In genomic region chr14:57746001-57746771, GRCm38 (mm10) we compare ENCODE assay signal across 8 mouse cellular contexts. TPM values are rescaled to one million over a fixed set of nuclear protein-coding genes. Genes with fewer than 3 reads are reported as not detected.
DNase-seq lines count a peak whose midpoint lies in the region; ATAC-seq lines count a peak whose summit lies in the region.

Gene Gm49361, minus strand, starts transcription at chr14:57746103.

- peak within 1 kb of the TSS; percentile 76 for H3K27ac ChIP-seq in forebrain, embryonic 11.5 days (ENCODE audit: low read depth, low read length)
- peak within 1 kb of the TSS; percentile 96 for H3K27ac ChIP-seq in heart, embryonic 15.5 days
- peak within 1 kb of the TSS; percentile 76 for H3K27ac ChIP-seq in liver, embryonic 13.5 days
- peak within 1 kb of the TSS; percentile 94 for H3K27ac ChIP-seq in stomach, embryonic 14.5 days (ENCODE audit: low read length)

- peaks cover 3% of the 10 kb centered on the region; the same call in 1 of the 2 replicates for H3K4me1 ChIP-seq in forebrain, embryonic 11.5 days (replicated peaks; ENCODE audit: control insufficient read depth, insufficient read depth, low read length)
- peaks cover 31% of the 10 kb centered on the region for H3K4me1 ChIP-seq in heart, embryonic 15.5 days (replicated peaks)
- peaks cover 56% of the 10 kb centered on the region for H3K4me1 ChIP-seq in liver, embryonic 13.5 days (replicated peaks)
- peaks cover 14% of the 10 kb centered on the region; the same call in 1 of the 2 replicates for H3K4me1 ChIP-seq in stomach, embryonic 14.5 days (ENCODE audit: control insufficient read depth, insufficient read depth, low read length)

- WGBS in forebrain, embryonic 11.5 days: under 1% methylated on average over 51 of the region's 68 CpGs
- WGBS in heart, embryonic 15.5 days: under 1% methylated on average over 66 of the region's 68 CpGs
- under 1% methylated on average over 54 of the region's 68 CpGs for WGBS in liver, embryonic 13.5 days (ENCODE audit: insufficient replicate concordance)
- WGBS in stomach, embryonic 14.5 days: under 1% methylated on average over 66 of the region's 68 CpGs

- peak within 1 kb of the TSS; percentile 92 for H3K9ac ChIP-seq in forebrain, embryonic 11.5 days (ENCODE audit: low read length)
- peak within 1 kb of the TSS; percentile 93 for H3K9ac ChIP-seq in heart, embryonic 15.5 days
- H3K9ac ChIP-seq in liver, embryonic 13.5 days: peak within 1 kb of the TSS; percentile 91
- peak within 1 kb of the TSS; percentile 92 for H3K9ac ChIP-seq in stomach, embryonic 14.5 days (replicated peaks; ENCODE audit: low read depth, low read length)

- peak within 1 kb of the TSS; percentile 96 for H3K4me2 ChIP-seq in forebrain, embryonic 11.5 days (ENCODE audit: low read depth, low read length, severe bottlenecking)
- peak within 1 kb of the TSS; percentile 74 for H3K4me2 ChIP-seq in heart, embryonic 15.5 days
- peak within 1 kb of the TSS; percentile 98 for H3K4me2 ChIP-seq in liver, embryonic 13.5 days
- H3K4me2 ChIP-seq in stomach, embryonic 14.5 days (replicated peaks; ENCODE audit: low read depth, low read length): peak within 1 kb of the TSS; percentile 77

- H3K4me3 ChIP-seq in forebrain, embryonic 11.5 days (ENCODE audit: low read depth, low read length): peak within 1 kb of the TSS; percentile 94
- peak within 1 kb of the TSS; percentile 90 for H3K4me3 ChIP-seq in heart, embryonic 15.5 days
- peak within 1 kb of the TSS; percentile 91 for H3K4me3 ChIP-seq in liver, embryonic 13.5 days (replicated peaks)
- H3K4me3 ChIP-seq in stomach, embryonic 14.5 days (ENCODE audit: low read depth, low read length): peak within 1 kb of the TSS; percentile 87

- no peaks in the 10 kb centered on the region for H3K36me3 ChIP-seq in forebrain, embryonic 11.5 days (ENCODE audit: control insufficient read depth, insufficient read depth, low read length)
- no peaks in the 10 kb centered on the region for H3K36me3 ChIP-seq in heart, embryonic 15.5 days
- H3K36me3 ChIP-seq in liver, embryonic 13.5 days: no peaks in the 10 kb centered on the region
- no peaks in the 10 kb centered on the region for H3K36me3 ChIP-seq in stomach, embryonic 14.5 days (ENCODE audit: control insufficient read depth, insufficient read depth, low read length)

- peak; percentile 73 to 81 for DNase-seq in CD8-positive naive resting alpha-beta T cell, adult 2 months (ENCODE audit: low read depth in 2 of 2, low spot score in 2 of 2)
- peak; percentile 45 for DNase-seq in c-Kit-positive CD71-negative TER-119-negative erythroid progenitor cells, embryonic 14.5 days (ENCODE audit: low read depth)
- DNase-seq in forebrain, embryonic 11.5 days (ENCODE audit: low spot score): peak; percentile 92
- DNase-seq in kidney, postnatal 25 days: peak; percentile 97 to 98
- peak; percentile 74 for DNase-seq in liver, embryonic 13.5 days
- peak; percentile 78 to 84 for DNase-seq in natural killer cell, adult 2 months (ENCODE audit: low spot score in 2 of 2)

- peak; percentile 90 for ATAC-seq in forebrain, embryonic 11.5 days (replicated peaks; ENCODE audit: low FRiP score)
- peak; percentile 88 for ATAC-seq in heart, embryonic 15.5 days (replicated peaks; ENCODE audit: insufficient number of reproducible peaks, insufficient read depth, low FRiP score, low read depth)
- ATAC-seq in liver, embryonic 13.5 days (ENCODE audit: low read depth): peak; percentile 92
- peak; percentile 90 for ATAC-seq in stomach, embryonic 14.5 days (ENCODE audit: insufficient number of reproducible peaks, insufficient read depth, low FRiP score, low read depth)

- no peaks in the 10 kb centered on the region for H3K27me3 ChIP-seq in forebrain, embryonic 11.5 days (ENCODE audit: control insufficient read depth, insufficient read depth, low read length)
- H3K27me3 ChIP-seq in heart, embryonic 15.5 days: no peaks in the 10 kb centered on the region
- H3K27me3 ChIP-seq in liver, embryonic 13.5 days: peaks cover 37% of the 10 kb centered on the region
- H3K27me3 ChIP-seq in stomach, embryonic 14.5 days (ENCODE audit: control insufficient read depth, insufficient read depth, low read length): no peaks in the 10 kb centered on the region

- no peaks in the 10 kb centered on the region for H3K9me3 ChIP-seq in forebrain, embryonic 11.5 days (ENCODE audit: control insufficient read depth, low read length)
- no peaks in the 10 kb centered on the region for H3K9me3 ChIP-seq in heart, embryonic 15.5 days (replicated peaks)
- no peaks in the 10 kb centered on the region for H3K9me3 ChIP-seq in liver, embryonic 13.5 days (replicated peaks)
- H3K9me3 ChIP-seq in stomach, embryonic 14.5 days (ENCODE audit: control insufficient read depth, low read depth, low read length): no peaks in the 10 kb centered on the region

RNA-seq across cellular contexts. Expression of gene Gm49361, which starts in this region (rescaled TPM):
- polyA plus RNA-seq in forebrain, embryonic 11.5 days (2014; fragmentation: Nextera tagmentation; extraction: Ambion mirVana): not detected in 2 replicates
- not detected in 2 replicates for polyA plus RNA-seq in heart, embryonic 15.5 days (2015; fragmentation: Nextera tagmentation; extraction: Ambion mirVana)
- polyA plus RNA-seq in liver, embryonic 13.5 days (2015; fragmentation: Nextera tagmentation; extraction: Ambion mirVana): not detected in 2 replicates
- polyA plus RNA-seq in stomach, embryonic 14.5 days (2014; fragmentation: Nextera tagmentation; extraction: Ambion mirVana): not detected in 2 replicates

Comparison
In these comparisons a context has a peak if more than half of its experiments do, and no peak if none do; other contexts are left out.
1. Peak in every context shown above with its lines: DNase-seq, ATAC-seq, H3K4me3 ChIP-seq and H3K27ac ChIP-seq.
2. Peak in DNase-seq, ATAC-seq, H3K4me3 ChIP-seq, H3K27ac ChIP-seq, H3K9ac ChIP-seq and H3K4me2 ChIP-seq in forebrain, embryonic 11.5 days; RNA of the gene not detected or under 1 TPM.
3. Peak in ATAC-seq, H3K4me3 ChIP-seq, H3K27ac ChIP-seq, H3K9ac ChIP-seq and H3K4me2 ChIP-seq in heart, embryonic 15.5 days; RNA of the gene not detected or under 1 TPM.
4. Peak in DNase-seq, ATAC-seq, H3K4me3 ChIP-seq, H3K27ac ChIP-seq, H3K9ac ChIP-seq and H3K4me2 ChIP-seq in liver, embryonic 13.5 days; RNA of the gene not detected or under 1 TPM.
5. Peak in ATAC-seq, H3K4me3 ChIP-seq, H3K27ac ChIP-seq, H3K9ac ChIP-seq and H3K4me2 ChIP-seq in stomach, embryonic 14.5 days; RNA of the gene not detected or under 1 TPM.
6. DNase-seq: peak in every context shown above with its lines; median percentile 98 in kidney, postnatal 25 days; 92 in forebrain, embryonic 11.5 days; 81 in natural killer cell, adult 2 months; 77 in CD8-positive naive resting alpha-beta T cell, adult 2 months; 74 in liver, embryonic 13.5 days; 45 in c-Kit-positive CD71-negative TER-119-negative erythroid progenitor cells, embryonic 14.5 days.